In genomic region chr16:92415702-92416118, GRCm38 (mm10) we compare ENCODE assay signal across 10 mouse cellular contexts. TPM values are rescaled to one million over a fixed set of nuclear protein-coding genes. Genes with fewer than 3 reads are reported as not detected.
A peak's percentile ranks its signal among the peaks of the same experiment; 100 is the strongest.
DNase-seq lines count a peak whose midpoint lies in the region; ATAC-seq lines count a peak whose summit lies in the region.
"Had no signal": no experiment of that assay in that cellular context is flagged by ENCODE, and none has a peak within 500 bp of the region (broad histone marks: within the 10 kb centered on the region; RNA-seq: fewer than 3 reads in every experiment).

No protein-coding gene starts in this region.

- no peak overlapping the region for H3K4me2 ChIP-seq in neural tube, embryonic 15.5 days
- no peak overlapping the region for H3K4me2 ChIP-seq in liver, embryonic 13.5 days
- H3K4me2 ChIP-seq in stomach, embryonic 15.5 days = no peak overlapping the region
- H3K4me2 ChIP-seq: forebrain, embryonic 12.5 days; neural tube, embryonic 13.5 days had no signal

- 64% methylated on average over 7 of the region's 7 CpGs for whole genome bisulfite sequencing in neural tube, embryonic 15.5 days
- 28% methylated on average over 7 of the region's 7 CpGs for WGBS in liver, embryonic 13.5 days (ENCODE audit: insufficient replicate concordance)
- 49% methylated on average over 7 of the region's 7 CpGs for WGBS in stomach, embryonic 15.5 days

- no peaks in the 10 kb centered on the region for H3K36me3 ChIP-seq in neural tube, embryonic 15.5 days
- H3K36me3 ChIP-seq in liver, embryonic 13.5 days = no peaks in the 10 kb centered on the region
- H3K36me3 ChIP-seq in stomach, embryonic 15.5 days = no peaks in the 10 kb centered on the region
- H3K36me3 ChIP-seq: neural tube, embryonic 13.5 days had no signal

- no peak overlapping the region for H3K9ac ChIP-seq in neural tube, embryonic 15.5 days (replicated peaks)
- no peak overlapping the region for H3K9ac ChIP-seq in liver, embryonic 13.5 days
- no peak overlapping the region for H3K9ac ChIP-seq in stomach, embryonic 15.5 days
- H3K9ac ChIP-seq: forebrain, embryonic 12.5 days; neural tube, embryonic 13.5 days had no signal

- ATAC-seq in neural tube, embryonic 15.5 days (ENCODE audit: low FRiP score) = no peak
- ATAC-seq in liver, embryonic 13.5 days (ENCODE audit: low read depth) = 0 out of 2 replicates have a peak, but pooled peaks have one; percentile 26
- no peak for ATAC-seq in stomach, embryonic 15.5 days (ENCODE audit: insufficient read depth, low FRiP score, low read depth)

- intact Hi-C loops in heart, postnatal 25 days (cut with DNase I) = no loop called here

- no peaks in the 10 kb centered on the region for H3K27me3 ChIP-seq in neural tube, embryonic 15.5 days (replicated peaks)
- H3K27me3 ChIP-seq in liver, embryonic 13.5 days = no peaks in the 10 kb centered on the region
- H3K27me3 ChIP-seq in stomach, embryonic 15.5 days (replicated peaks) = no peaks in the 10 kb centered on the region
- H3K27me3 ChIP-seq: forebrain, embryonic 12.5 days; neural tube, embryonic 13.5 days had no signal

- H3K4me3 ChIP-seq in neural tube, embryonic 15.5 days (replicated peaks) = no peak overlapping the region
- no peak overlapping the region for H3K4me3 ChIP-seq in liver, embryonic 13.5 days (replicated peaks)
- H3K4me3 ChIP-seq in stomach, embryonic 15.5 days (replicated peaks) = no peak overlapping the region
- H3K4me3 ChIP-seq: forebrain, embryonic 12.5 days; neural tube, embryonic 13.5 days had no signal

- H3K27ac ChIP-seq in neural tube, embryonic 15.5 days (replicated peaks) = peak overlapping the region; percentile 45; the same call in 1 of the 2 replicates
- peak overlapping the region; percentile 65 for H3K27ac ChIP-seq in liver, embryonic 13.5 days
- peak overlapping the region; percentile 66 for H3K27ac ChIP-seq in stomach, embryonic 15.5 days
- H3K27ac ChIP-seq: forebrain, embryonic 12.5 days; neural tube, embryonic 13.5 days had no signal

- peak; percentile 97 for DNase-seq in heart, adult 11 months
- no peak for DNase-seq in heart, postnatal 25 days (ENCODE audit: low spot score)
- no peak for DNase-seq in neural tube, embryonic 10.5 days (ENCODE audit: extremely low spot score, low spot score)
- DNase-seq in liver, embryonic 13.5 days = no peak
- DNase-seq in gastrocnemius, postnatal 25 days = no peak
- no peak for DNase-seq in right cerebral cortex, postnatal 10 days (ENCODE audit: low spot score in 2 of 2)

- H3K9me3 ChIP-seq in neural tube, embryonic 15.5 days (replicated peaks) = no peaks in the 10 kb centered on the region
- H3K9me3 ChIP-seq in liver, embryonic 13.5 days (replicated peaks) = no peaks in the 10 kb centered on the region
- H3K9me3 ChIP-seq in stomach, embryonic 15.5 days = no peaks in the 10 kb centered on the region
- H3K9me3 ChIP-seq: forebrain, embryonic 12.5 days; neural tube, embryonic 13.5 days had no signal

- peaks cover 34% of the 10 kb centered on the region for H3K4me1 ChIP-seq in neural tube, embryonic 15.5 days
- peaks cover 22% of the 10 kb centered on the region for H3K4me1 ChIP-seq in liver, embryonic 13.5 days (replicated peaks)
- peaks cover 10% of the 10 kb centered on the region; the same call in 1 of the 2 replicates for H3K4me1 ChIP-seq in stomach, embryonic 15.5 days

RNA-seq across cellular contexts. Expression of gene Rcan1, which starts 55.0 kb away (rescaled TPM):
- total RNA-seq in heart, postnatal 25 days (2021) = 10 to 100 TPM; 48.8 to 97.8 TPM
- 67.1 and 79.4 TPM in 2 replicates for polyA plus RNA-seq in neural tube, embryonic 15.5 days (2015; fragmentation: Nextera tagmentation; extraction: Ambion mirVana)
- polyA plus RNA-seq in liver, embryonic 13.5 days (2015; fragmentation: Nextera tagmentation; extraction: Ambion mirVana) = 9.4 and 11.4 TPM in 2 replicates
- polyA plus RNA-seq in stomach, embryonic 15.5 days (2015; fragmentation: Nextera tagmentation; extraction: Ambion mirVana) = 24.5 TPM in 2 replicates
- 100 to 1,000 TPM in 1 of 2 experiments, 10 to 100 TPM in 1; 55.0 to 133 TPM for total RNA-seq in gastrocnemius, postnatal 25 days (2021)

RNA-seq across cellular contexts. Expression of gene Kcne1, which starts 56.4 kb away (rescaled TPM):
- total RNA-seq in heart, postnatal 25 days (2021) = 10 to 100 TPM; 39.8 to 40.1 TPM
- polyA plus RNA-seq in neural tube, embryonic 15.5 days (2015; fragmentation: Nextera tagmentation; extraction: Ambion mirVana) = 0.05 and 0.09 TPM in 2 replicates
- 0.13 and 0.17 TPM in 2 replicates for polyA plus RNA-seq in liver, embryonic 13.5 days (2015; fragmentation: Nextera tagmentation; extraction: Ambion mirVana)
- polyA plus RNA-seq in stomach, embryonic 15.5 days (2015; fragmentation: Nextera tagmentation; extraction: Ambion mirVana) = 0.22 and 0.60 TPM in 2 replicates
- total RNA-seq in gastrocnemius, postnatal 25 days (2021) = not detected
- polyA plus RNA-seq: neural tube, embryonic 13.5 days had no signal
